Mouse (Mus musculus): Measurements from ENCODE around the gene Mlh1. TPM values are rescaled to one million over a fixed set of nuclear protein-coding genes. Genes with fewer than 3 reads are reported as not detected.

Mlh1 gene
- 1 to 10 TPM; 7.7 to 8.5 TPM for total RNA-seq (2021)

GRCm38 (mm10) chr9:111271434-111272160 lies at the start of gene Mlh1, which contains the start of gene Epm2aip1:
Gene Mlh1 (minus strand): TSS chr9:111271791.
Gene Epm2aip1 (plus strand): TSS chr9:111271929.
- intact Hi-C loops (cut with DNase I): no loop called here
- DNase-seq: peak; percentile 99 to 100

GRCm38 (mm10) chr9:111320912-111321311 lies 49.3 kb upstream of the Mlh1 start:
- intact Hi-C loops (cut with DNase I): no loop called here
- no peak for DNase-seq

- intact Hi-C loops (cut with DNase I): no loop called here
These were observed 42.6 kb upstream of the Mlh1 start for GRCm38 (mm10) chr9:111314219-111314618.

DNA sequence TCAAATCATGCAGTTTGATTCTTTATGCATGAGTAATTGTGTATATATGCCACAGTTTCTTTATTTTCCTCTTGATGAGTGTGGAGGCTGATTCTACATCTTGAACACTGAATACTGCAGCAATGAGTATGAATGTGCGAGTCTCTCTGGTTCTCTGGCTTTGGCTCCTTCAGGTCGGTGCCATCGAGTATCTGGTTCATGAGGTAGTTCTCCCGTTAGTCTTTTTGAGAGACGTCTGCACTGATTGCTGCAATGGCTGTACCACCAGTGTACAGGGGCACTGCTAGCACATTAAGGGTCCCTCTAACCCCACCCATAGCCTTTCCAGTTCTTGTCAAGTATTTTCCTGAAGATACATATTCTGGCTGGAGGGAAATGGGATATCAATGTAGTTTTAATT lies 42.2 kb upstream of the Mlh1 start:
- intact Hi-C loops (cut with DNase I): no loop called here
- DNase-seq: no peak

More at GRCm38 (mm10) chr9:111314219-111314618, 42.6 kb upstream of the Mlh1 start:
- peak; percentile 9 to 38 for DNase-seq

DNA sequence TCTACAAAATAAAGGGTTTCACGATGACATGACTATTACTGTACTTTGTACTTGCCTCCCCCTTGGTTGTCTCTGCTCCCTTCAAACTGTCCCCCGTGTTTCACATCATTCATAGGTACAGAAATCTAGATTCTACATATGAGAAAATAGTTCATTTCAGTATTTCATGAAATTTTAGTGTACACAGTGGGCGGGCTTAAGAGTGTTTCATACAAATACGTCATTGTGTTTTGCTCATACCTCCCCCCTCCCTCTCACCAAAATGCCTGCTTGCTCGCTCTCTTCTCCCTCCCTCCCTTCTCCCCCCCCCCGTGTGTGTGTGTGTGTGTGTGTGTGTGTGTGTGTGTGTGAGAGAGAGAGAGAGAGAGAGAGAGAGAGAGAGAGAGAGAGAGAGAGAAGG lies 41.7 kb upstream of the Mlh1 start:
- intact Hi-C loops (cut with DNase I): no loop called here
- no peak for DNase-seq

DNA sequence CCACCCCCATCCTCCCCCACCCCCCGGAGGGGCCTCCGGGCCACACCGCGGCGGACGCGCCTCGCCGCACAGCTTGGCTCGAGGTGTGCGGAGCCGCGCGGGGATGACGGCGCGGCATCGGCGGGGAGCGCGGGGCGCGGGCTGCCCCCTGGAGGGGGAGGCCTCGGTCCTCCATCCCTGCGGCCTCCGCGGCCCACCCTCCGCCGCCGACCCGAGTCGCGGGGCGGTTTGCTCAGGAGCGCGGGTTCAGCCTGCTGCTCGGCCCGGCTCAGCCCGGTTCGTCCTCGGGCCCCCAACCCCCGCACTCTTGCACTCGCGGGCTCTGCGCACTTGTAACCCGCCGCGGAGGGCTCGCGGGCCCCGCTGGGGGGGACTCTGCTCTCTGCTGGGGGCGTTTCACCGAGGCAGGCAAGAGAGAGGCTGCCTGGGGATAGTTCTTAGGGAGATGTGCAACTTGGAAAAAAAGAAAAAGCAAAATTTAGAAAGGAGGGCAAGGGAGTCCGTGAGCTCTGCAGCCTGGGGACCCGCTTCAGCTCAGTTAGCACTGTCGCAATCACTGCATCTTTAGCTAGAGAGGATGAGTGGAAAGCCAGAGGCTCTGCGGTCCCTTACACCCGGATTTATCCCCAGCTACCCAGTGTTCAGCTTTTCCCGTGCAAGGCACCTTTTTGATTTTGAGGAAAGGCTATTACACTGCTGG lies 41.0 kb upstream of the Mlh1 start:
- intact Hi-C loops (cut with DNase I): no loop called here
- DNase-seq: no peak

GRCm38 (mm10) chr9:111311843-111312441 lies 40.4 kb upstream of the Mlh1 start:
- DNase-seq: no peak
- intact Hi-C loops (cut with DNase I): no loop called here

DNA sequence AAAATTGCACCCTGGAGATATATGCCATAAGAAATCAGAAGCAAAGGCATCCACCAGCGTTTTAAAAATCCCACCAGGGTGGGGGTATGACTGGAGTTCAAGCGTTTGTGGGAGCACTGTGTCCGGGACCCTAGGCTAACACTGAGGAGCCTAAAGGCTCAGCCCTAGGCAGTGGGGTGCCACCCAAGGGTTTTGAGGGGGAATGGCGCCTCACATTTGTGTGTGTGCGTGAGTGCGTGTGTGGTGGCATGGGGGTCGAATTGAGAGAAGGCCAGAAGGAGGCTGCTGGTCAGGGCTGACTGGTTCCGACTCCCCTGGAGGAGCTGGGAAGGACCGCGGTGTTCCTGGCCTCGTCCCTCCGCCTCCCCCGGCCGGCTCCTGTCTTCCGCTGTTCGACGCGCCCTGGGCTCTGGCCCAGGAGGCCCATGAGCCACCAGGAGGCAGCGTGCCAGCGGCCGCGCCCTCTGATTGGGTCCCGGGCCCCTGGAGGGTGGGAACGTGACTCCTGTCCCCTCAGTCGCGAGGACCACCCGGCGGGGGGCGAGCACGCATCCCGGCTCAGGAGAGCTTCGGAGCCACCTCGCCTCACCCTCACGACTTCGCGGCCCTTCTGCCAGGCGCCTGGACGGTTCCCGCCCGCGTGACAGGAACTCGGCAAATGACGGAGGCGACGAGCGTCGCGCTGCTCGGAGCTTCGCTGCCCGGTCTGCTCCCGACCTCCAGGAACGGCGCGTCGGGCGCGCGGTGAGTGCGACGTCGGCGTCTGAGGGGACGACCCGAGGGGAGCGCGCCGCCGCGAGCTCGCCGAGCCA lies 39.6 kb upstream of the Mlh1 start, which contains the start of gene Trank1:
Gene Trank1, plus strand, starts transcription at position 709 of the 812 bp plus-strand sequence.
- intact Hi-C loops (cut with DNase I): no loop called here
- DNase-seq: peak in 1 of 2 experiments; percentile 4

GRCm38 (mm10) chr9:111306142-111306541 lies 34.6 kb upstream of the Mlh1 start:
- intact Hi-C loops (cut with DNase I): no loop called here
- no peak for DNase-seq

DNA sequence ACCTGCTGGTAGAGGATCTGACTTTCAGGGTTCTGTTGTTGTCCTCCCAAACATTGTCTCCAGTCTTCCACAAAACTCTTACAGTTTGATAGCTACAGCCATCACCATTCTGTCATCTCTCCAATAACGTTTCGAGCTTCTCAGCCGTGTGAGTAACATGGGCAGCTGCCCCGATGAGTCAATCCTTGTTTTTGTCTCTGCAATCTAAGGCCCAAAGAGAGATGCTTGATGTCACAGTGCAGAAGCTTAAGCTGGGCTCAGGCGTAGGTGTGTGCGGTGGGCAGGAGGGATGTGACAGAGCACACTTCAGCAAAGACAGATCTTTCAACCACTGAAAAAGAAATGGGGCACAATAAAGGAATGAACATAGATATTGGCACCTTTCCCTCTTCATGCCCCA lies 32.4 kb upstream of the Mlh1 start:
- no peak for DNase-seq
- intact Hi-C loops (cut with DNase I): no loop called here

DNA sequence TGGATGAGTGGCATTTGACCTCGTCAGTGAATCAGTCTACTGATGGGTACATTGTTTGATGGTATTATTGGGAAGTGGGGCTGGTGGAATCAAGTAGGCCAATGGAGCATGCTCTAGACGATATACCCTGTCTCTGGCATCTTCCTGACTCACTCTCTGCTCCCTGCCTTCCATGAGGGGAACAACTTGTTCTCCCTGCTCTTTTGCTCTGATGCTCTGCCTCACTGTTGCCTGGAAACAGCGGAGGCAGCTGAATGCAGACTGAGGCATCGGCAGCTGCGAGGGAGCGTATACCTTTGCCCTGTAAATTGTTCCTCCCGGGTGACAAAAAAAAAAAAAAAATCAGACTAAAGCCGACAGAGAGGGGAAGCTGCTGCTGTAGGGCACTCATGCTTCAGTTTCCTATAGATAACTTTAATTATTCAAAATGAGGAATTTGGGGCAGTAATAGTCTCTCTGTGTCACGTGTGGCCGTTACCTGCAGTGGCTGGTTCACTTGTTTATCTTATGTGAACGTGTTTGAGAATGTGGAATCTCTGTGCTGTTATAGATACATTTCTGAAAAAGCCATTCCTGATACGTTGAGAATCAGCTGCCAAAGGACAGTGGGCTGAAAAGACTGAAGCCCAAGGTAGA lies 30.7 kb upstream of the Mlh1 start:
- intact Hi-C loops (cut with DNase I): no loop called here
- DNase-seq: no peak

GRCm38 (mm10) chr9:111298606-111299005 lies 27.0 kb upstream of the Mlh1 start:
- intact Hi-C loops (cut with DNase I): no loop called here
- no peak for DNase-seq

- DNase-seq: no peak
These were observed 24.8 kb upstream of the Mlh1 start for GRCm38 (mm10) chr9:111296433-111296832.

GRCm38 (mm10) chr9:111295323-111295722 lies 23.7 kb upstream of the Mlh1 start:
- DNase-seq: no peak
- intact Hi-C loops (cut with DNase I): no loop called here

More at GRCm38 (mm10) chr9:111296433-111296832, 24.8 kb upstream of the Mlh1 start:
- intact Hi-C loops (cut with DNase I): no loop called here

GRCm38 (mm10) chr9:111294911-111295310 lies 23.3 kb upstream of the Mlh1 start:
- no peak for DNase-seq
- intact Hi-C loops (cut with DNase I): loop anchor here (5.0 kb wide), 1 partner anchor 182 kb away; no protein-coding TSS in a partner anchor

GRCm38 (mm10) chr9:111293234-111293633 lies 21.6 kb upstream of the Mlh1 start:
- DNase-seq: no peak
- intact Hi-C loops (cut with DNase I): loop anchor here (5.0 kb wide), 1 partner anchor 184 kb away; no protein-coding TSS in a partner anchor

GRCm38 (mm10) chr9:111290539-111291100 lies 19.0 kb upstream of the Mlh1 start:
- intact Hi-C loops (cut with DNase I): loop anchor here (5.0 kb wide), 1 partner anchor 187 kb away; no protein-coding TSS in a partner anchor
- no peak for DNase-seq

DNA sequence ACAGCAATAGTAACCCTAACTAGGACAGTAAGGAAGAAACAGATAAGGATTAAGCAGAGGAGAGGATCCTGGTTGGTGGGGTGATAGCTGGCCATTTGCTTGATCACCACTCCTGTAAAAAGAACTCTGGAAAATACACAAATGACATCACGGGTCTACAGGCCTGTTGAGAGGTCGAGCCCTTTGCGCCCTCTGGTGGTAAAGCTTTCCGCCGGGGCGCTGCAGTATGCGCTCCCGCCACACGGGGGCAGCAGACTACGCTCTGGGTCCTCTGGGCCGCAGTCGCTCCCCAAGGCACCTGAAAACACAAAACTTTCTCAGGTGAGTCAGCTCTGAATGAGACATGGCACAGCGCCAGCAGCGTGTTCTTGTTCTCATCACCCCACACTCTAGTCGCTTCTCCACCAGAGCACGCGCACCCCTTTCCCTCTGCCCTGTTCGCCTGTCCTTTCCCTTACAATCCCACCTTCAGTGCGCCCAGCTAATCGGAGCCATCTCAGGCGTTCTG lies 18.3 kb upstream of the Mlh1 start:
- intact Hi-C loops (cut with DNase I): loop anchor here (5.0 kb wide), 2 partner anchors 187 to 293 kb away; no protein-coding TSS in a partner anchor
- peak; percentile 93 to 96 for DNase-seq

GRCm38 (mm10) chr9:111289294-111289831 lies 17.8 kb upstream of the Mlh1 start:
- intact Hi-C loops (cut with DNase I): loop anchor here (5.0 kb wide), 1 partner anchor 292 kb away; no protein-coding TSS in a partner anchor
- DNase-seq: no peak

All from heart, postnatal 36 days (tissue).